Mouse (Mus musculus) lung, postnatal 0 days (tissue): ENCODE measurements around the gene Usp50. TPM values are rescaled to one million over a fixed set of nuclear protein-coding genes. Genes with fewer than 3 reads are reported as not detected.

ENCODE experiments used
- ATAC-seq: fragments of 200-750 bp; cut with Nextera tagmentation; 2 replicates; pipeline ENCODE4 v1.8.0; 2017; ENCODE audit warnings: moderate library complexity
- DNase-seq: peaks from one replicate; pipeline ENCODE4 v3.0.0-alpha.2; 2016; ENCODE audit warnings: low spot score
- H3K27ac ChIP-seq: fragments of 300-500 bp; sonication (generic); 2 replicates; pipeline ENCODE4 v1.5.1; 2014; ENCODE audit warnings: antibody characterized with exemption, mild to moderate bottlenecking, low read length, mixed read lengths
- H3K27me3 ChIP-seq: fragments of 300-500 bp; sonication (generic); replicated peaks from 2 replicates; pipeline ENCODE4 v1.6.1; 2014; ENCODE audit warnings: low read length, mixed read lengths; ENCODE audit not compliant: insufficient read depth
- H3K36me3 ChIP-seq: fragments of 300-500 bp; sonication (generic); 2 replicates; pipeline ENCODE4 v1.6.1; 2014; ENCODE audit warnings: low read length, mixed read lengths; ENCODE audit not compliant: insufficient read depth
- H3K4me1 ChIP-seq: fragments of 300-500 bp; sonication (generic); 2 replicates; pipeline ENCODE4 v1.6.1; 2014; ENCODE audit warnings: antibody characterized with exemption, low read depth, low read length, mixed read lengths; ENCODE audit not compliant: insufficient read depth
- H3K4me2 ChIP-seq: fragments of 300-500 bp; sonication (generic); replicated peaks from 2 replicates; pipeline ENCODE4 v1.6.1; 2014; ENCODE audit warnings: low read depth, mild to moderate bottlenecking, low read length, moderate library complexity, mixed read lengths
- H3K4me3 ChIP-seq: fragments of 300-500 bp; sonication (generic); 2 replicates; pipeline ENCODE4 v1.5.1; 2014; ENCODE audit warnings: low read depth, low read length
- H3K9ac ChIP-seq: fragments of 300-500 bp; sonication (generic); replicated peaks from 2 replicates; pipeline ENCODE4 v1.6.1; 2014; ENCODE audit warnings: low read depth, mild to moderate bottlenecking
- H3K9me3 ChIP-seq: fragments of 300-500 bp; sonication (generic); 2 replicates; pipeline ENCODE4 v1.6.1; 2016; ENCODE audit warnings: low read length, mixed read lengths
- CTCF ChIP-seq: IDR thresholded peaks from 2 replicates; pipeline ENCODE4 v1.5.1; 2016; ENCODE audit warnings: antibody characterized with exemption, mild to moderate bottlenecking
- EP300 ChIP-seq: IDR thresholded peaks from 2 replicates; pipeline ENCODE4 v1.6.1; 2016; ENCODE audit warnings: antibody characterized with exemption, mild to moderate bottlenecking, control low read depth
- WGBS: fragments of 180-500 bp; shearing (Covaris S2); extraction: QIAGEN DNeasy Blood & Tissue Kit; methylation state at CpG from one replicate; pipeline ENCODE4 v1.1.7; 2014; 5-methylcytosine and 5-hydroxymethylcytosine counted together
- polyA plus RNA-seq: library from polyadenylated mRNA; unstranded; fragments of >200 nt; fragmentation: Nextera tagmentation; extraction: Ambion mirVana; gene quantifications from 2 replicates; pipeline ENCODE4 v1.2.1, GENCODE M21; 2015

The Usp50 gene
- polyA plus RNA-seq, 1 experiment from 2014 or later, result 1.6 TPM

GRCm38 (mm10) chr2:126663481-126663880 lies 119.8 kb downstream of the Usp50 start:
- H3K9ac ChIP-seq, result no peak overlapping the region
- no peak overlapping the region for H3K4me2 ChIP-seq
- TF ChIP-seq EP300, result no peak
- TF ChIP-seq CTCF, result peak; percentile 75
- WGBS, result 35% methylated on average over 4 of the region's 4 CpGs
- H3K27me3 ChIP-seq, result no peaks in the 10 kb centered on the region
- ATAC-seq, result peak; percentile 57
- no peaks in the 10 kb centered on the region for H3K9me3 ChIP-seq
- H3K27ac ChIP-seq, result no peak overlapping the region
- no peak overlapping the region for H3K4me3 ChIP-seq
- no peaks in the 10 kb centered on the region for H3K4me1 ChIP-seq
- H3K36me3 ChIP-seq, result no peaks in the 10 kb centered on the region
- DNase-seq, result peak; percentile 87

Other genes starting within 250 kb of the Usp50 start
- 1.0 and 1.2 TPM in 2 replicates for gene Slc27a2, start 231.1 kb downstream of the Usp50 start, polyA plus RNA-seq
- 35.2 and 41.5 TPM in 2 replicates for gene Hdc, start 164.2 kb downstream of the Usp50 start, polyA plus RNA-seq
- 24.5 and 33.0 TPM in 2 replicates for gene Gabpb1, start 107.1 kb downstream of the Usp50 start, polyA plus RNA-seq
- 36.9 and 45.6 TPM in 2 replicates for gene Usp8, start 76.1 kb downstream of the Usp50 start, polyA plus RNA-seq
- gene Trpm7, start 92.8 kb upstream of the Usp50 start, polyA plus RNA-seq, result 35.3 and 38.6 TPM in 2 replicates
- 36.0 and 43.6 TPM in 2 replicates for gene Sppl2a, start 149.8 kb upstream of the Usp50 start, polyA plus RNA-seq
- 4.8 and 5.5 TPM in 2 replicates for gene Ap4e1, start 225.2 kb upstream of the Usp50 start, polyA plus RNA-seq